Mouse (Mus musculus) c-Kit-positive CD71-positive TER-119-negative erythroid progenitor cells, embryonic 14.5 days (primary cell): ENCODE data around the gene 1110004F10Rik.
A peak's percentile ranks its signal among the peaks of the same experiment; 100 is the strongest.

Experiments
- DNase-seq: peaks from one replicate; pipeline ENCODE4 v3.0.0-alpha.2; 2013; ENCODE audit warnings: low read depth

1110004F10Rik gene

GRCm38 (mm10) chr7:116093466-116093850 lies 54.3 kb downstream of the 1110004F10Rik start:
- DNase-seq: no peak

- DNase-seq: no peak
Observed at GRCm38 (mm10) chr7:116099952-116100528, 60.8 kb downstream of the 1110004F10Rik start.

- no peak for DNase-seq
Observed at GRCm38 (mm10) chr7:116103091-116103490, 63.9 kb downstream of the 1110004F10Rik start.

GRCm38 (mm10) chr7:116110661-116111060 lies 71.5 kb downstream of the 1110004F10Rik start:
- no peak for DNase-seq

GRCm38 (mm10) chr7:116111546-116111945 lies 72.3 kb downstream of the 1110004F10Rik start:
- DNase-seq: no peak

- DNase-seq: no peak
Observed at GRCm38 (mm10) chr7:116115216-116115930, 76.2 kb downstream of the 1110004F10Rik start.

- DNase-seq: no peak
Observed at GRCm38 (mm10) chr7:116115991-116116390, 76.8 kb downstream of the 1110004F10Rik start.

GRCm38 (mm10) chr7:116119306-116119857 lies 80.2 kb downstream of the 1110004F10Rik start:
- no peak for DNase-seq

GRCm38 (mm10) chr7:116120737-116121136 lies 81.5 kb downstream of the 1110004F10Rik start:
- DNase-seq: no peak

- no peak for DNase-seq
Observed at GRCm38 (mm10) chr7:116121202-116121601, 82.0 kb downstream of the 1110004F10Rik start.

GRCm38 (mm10) chr7:116122981-116123596 lies 83.9 kb downstream of the 1110004F10Rik start:
- no peak for DNase-seq

GRCm38 (mm10) chr7:116123597-116123985 lies 84.4 kb downstream of the 1110004F10Rik start:
- no peak for DNase-seq

GRCm38 (mm10) chr7:116124057-116124456 lies 84.9 kb downstream of the 1110004F10Rik start:
- DNase-seq: no peak

GRCm38 (mm10) chr7:116125671-116126070 lies 86.5 kb downstream of the 1110004F10Rik start:
- DNase-seq: no peak

GRCm38 (mm10) chr7:116127052-116127451 lies 87.9 kb downstream of the 1110004F10Rik start:
- DNase-seq: no peak

- DNase-seq: no peak
Observed at GRCm38 (mm10) chr7:116128286-116128685, 89.1 kb downstream of the 1110004F10Rik start.

GRCm38 (mm10) chr7:116129374-116129773 lies 90.2 kb downstream of the 1110004F10Rik start:
- no peak for DNase-seq

GRCm38 (mm10) chr7:116131390-116131789 lies 92.2 kb downstream of the 1110004F10Rik start:
- no peak for DNase-seq

GRCm38 (mm10) chr7:116132078-116132477 lies 92.9 kb downstream of the 1110004F10Rik start:
- DNase-seq: peak; percentile 55

- DNase-seq: no peak
Observed at GRCm38 (mm10) chr7:116134413-116135292, 95.5 kb downstream of the 1110004F10Rik start.

- DNase-seq: no peak
Observed at GRCm38 (mm10) chr7:116137149-116137548, 98.0 kb downstream of the 1110004F10Rik start.

- no peak for DNase-seq
Observed at GRCm38 (mm10) chr7:116137671-116138070, 98.5 kb downstream of the 1110004F10Rik start.
